ENCODE assay signal across 8 mouse cellular contexts in the genomic region with DNA sequence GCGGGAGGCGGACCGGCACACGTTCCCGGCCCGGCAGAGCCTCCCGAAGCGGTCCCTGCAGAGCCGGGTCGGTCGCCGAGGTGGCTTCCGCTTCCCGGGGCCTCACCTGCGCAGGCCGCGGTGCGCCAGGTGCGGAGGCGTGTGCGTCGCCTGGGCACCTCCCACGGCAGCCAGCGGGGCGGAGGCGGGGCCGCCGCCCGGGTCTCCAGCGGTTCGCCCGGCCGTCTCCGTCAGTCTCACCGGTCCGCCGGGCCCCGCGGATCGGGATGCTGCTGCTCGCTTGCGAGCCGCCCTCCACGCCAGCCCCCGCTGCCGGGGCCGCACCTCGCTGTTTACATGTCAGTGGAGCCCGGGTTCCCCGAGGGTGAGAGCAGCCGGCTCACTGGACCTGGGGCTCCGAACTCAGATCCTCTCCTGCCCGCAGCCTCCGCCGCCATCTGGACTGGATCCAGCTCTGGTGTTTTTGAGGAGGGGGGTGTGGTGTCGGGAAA. TPM values are rescaled to one million over a fixed set of nuclear protein-coding genes. Genes with fewer than 3 reads are reported as not detected.
DNase-seq lines count a peak whose midpoint lies in the region; ATAC-seq and TF ChIP-seq lines count a peak whose summit lies in the region.

No protein-coding gene starts in this region.

- WGBS in embryonic facial prominence, embryonic 13.5 days, result under 1% methylated on average over 47 of the region's 56 CpGs
- under 1% methylated on average over 50 of the region's 56 CpGs for WGBS in heart, embryonic 11.5 days (ENCODE audit: insufficient replicate concordance)
- WGBS in kidney, embryonic 14.5 days, result 0% methylated on average over 34 of the region's 56 CpGs
- WGBS in liver, embryonic 15.5 days (ENCODE audit: insufficient replicate concordance), result 0% methylated on average over 56 of the region's 56 CpGs
- WGBS in olfactory bulb, adult 2 months, result under 1% methylated on average over 56 of the region's 56 CpGs

- H3K27me3 ChIP-seq in embryonic facial prominence, embryonic 13.5 days, result no peaks in the 10 kb centered on the region
- H3K27me3 ChIP-seq in heart, embryonic 11.5 days (ENCODE audit: control insufficient read depth, insufficient read depth, low read length), result no peaks in the 10 kb centered on the region
- H3K27me3 ChIP-seq in kidney, embryonic 14.5 days (ENCODE audit: control insufficient read depth, insufficient read depth, low read length), result no peaks in the 10 kb centered on the region
- peaks cover 67% of the 10 kb centered on the region for H3K27me3 ChIP-seq in liver, embryonic 15.5 days

- DNase-seq in adrenal gland, postnatal 10 days, result peak; percentile 70

- peak overlapping the region; percentile 90 for H3K4me2 ChIP-seq in embryonic facial prominence, embryonic 13.5 days
- peak overlapping the region; percentile 83 for H3K4me2 ChIP-seq in heart, embryonic 11.5 days
- peak overlapping the region; percentile 71 for H3K4me2 ChIP-seq in kidney, embryonic 14.5 days (replicated peaks; ENCODE audit: low read depth, low read length)
- peak overlapping the region; percentile 100 for H3K4me2 ChIP-seq in liver, embryonic 15.5 days

- peak overlapping the region; percentile 92 for H3K4me3 ChIP-seq in embryonic facial prominence, embryonic 13.5 days
- peak overlapping the region; percentile 80 for H3K4me3 ChIP-seq in heart, embryonic 11.5 days (ENCODE audit: low read depth, low read length)
- H3K4me3 ChIP-seq in kidney, embryonic 14.5 days (ENCODE audit: low read length), result peak overlapping the region; percentile 64
- peak overlapping the region; percentile 78 for H3K4me3 ChIP-seq in liver, embryonic 15.5 days (replicated peaks)
- peak overlapping the region; percentile 74 for H3K4me3 ChIP-seq in olfactory bulb, adult 2 months (ENCODE audit: insufficient read depth, low read depth, low read length)

- H3K9me3 ChIP-seq in embryonic facial prominence, embryonic 13.5 days, result no peaks in the 10 kb centered on the region
- no peaks in the 10 kb centered on the region for H3K9me3 ChIP-seq in heart, embryonic 11.5 days (replicated peaks; ENCODE audit: control insufficient read depth, low read length)
- no peaks in the 10 kb centered on the region for H3K9me3 ChIP-seq in kidney, embryonic 14.5 days (ENCODE audit: control insufficient read depth, low read length)
- no peaks in the 10 kb centered on the region for H3K9me3 ChIP-seq in liver, embryonic 15.5 days (replicated peaks)

- peaks cover 60% of the 10 kb centered on the region for H3K4me1 ChIP-seq in embryonic facial prominence, embryonic 13.5 days
- H3K4me1 ChIP-seq in heart, embryonic 11.5 days (ENCODE audit: control insufficient read depth, insufficient read depth, low read length), result peaks cover 49% of the 10 kb centered on the region
- peaks cover 53% of the 10 kb centered on the region for H3K4me1 ChIP-seq in kidney, embryonic 14.5 days (ENCODE audit: control insufficient read depth, insufficient read depth, low read length)
- peaks cover 38% of the 10 kb centered on the region for H3K4me1 ChIP-seq in liver, embryonic 15.5 days (replicated peaks)
- H3K4me1 ChIP-seq in olfactory bulb, adult 2 months (ENCODE audit: control insufficient read depth, insufficient read depth, low read length), result peaks cover 26% of the 10 kb centered on the region

- no peak for TF ChIP-seq CTCF in olfactory bulb, adult 2 months (IDR thresholded peaks at IDR 0.05; ENCODE audit: insufficient read depth, low read depth, low read length)

- peak overlapping the region; percentile 94 for H3K9ac ChIP-seq in embryonic facial prominence, embryonic 13.5 days
- peak overlapping the region; percentile 88 for H3K9ac ChIP-seq in heart, embryonic 11.5 days (ENCODE audit: low read depth, low read length)
- peak overlapping the region; percentile 71 for H3K9ac ChIP-seq in kidney, embryonic 14.5 days (ENCODE audit: low read depth, low read length)
- H3K9ac ChIP-seq in liver, embryonic 15.5 days, result peak overlapping the region; percentile 75

- H3K36me3 ChIP-seq in embryonic facial prominence, embryonic 13.5 days, result no peaks in the 10 kb centered on the region
- no peaks in the 10 kb centered on the region for H3K36me3 ChIP-seq in heart, embryonic 11.5 days (ENCODE audit: control insufficient read depth, insufficient read depth, low read length)
- no peaks in the 10 kb centered on the region for H3K36me3 ChIP-seq in kidney, embryonic 14.5 days (ENCODE audit: control insufficient read depth, insufficient read depth, low read length)
- H3K36me3 ChIP-seq in liver, embryonic 15.5 days (replicated peaks), result no peaks in the 10 kb centered on the region

- peak; percentile 68 for ATAC-seq in CD4-positive, CD25-positive, alpha-beta regulatory T cell, adult 4 months
- peak; percentile 41 for ATAC-seq in embryonic facial prominence, embryonic 13.5 days (ENCODE audit: insufficient number of reproducible peaks, insufficient read depth, low FRiP score, low TSS enrichment, low read depth)
- ATAC-seq in heart, embryonic 11.5 days (replicated peaks; ENCODE audit: insufficient number of reproducible peaks, low FRiP score, low TSS enrichment), result peak; percentile 48
- no peak; the same call in 1 of the 2 replicates for ATAC-seq in kidney, embryonic 14.5 days (ENCODE audit: low FRiP score, low TSS enrichment)
- peak; percentile 68 for ATAC-seq in liver, embryonic 15.5 days (ENCODE audit: insufficient read depth)
- no peak for ATAC-seq in granulocyte monocyte progenitor cell, adult 5-6 weeks (replicated peaks; ENCODE audit: poor library complexity, severe bottlenecking)

- H3K27ac ChIP-seq in embryonic facial prominence, embryonic 13.5 days, result peak overlapping the region; percentile 98
- H3K27ac ChIP-seq in heart, embryonic 11.5 days (ENCODE audit: low read depth, low read length), result peak overlapping the region; percentile 89
- H3K27ac ChIP-seq in kidney, embryonic 14.5 days (ENCODE audit: low read depth, low read length), result peak overlapping the region; percentile 88
- H3K27ac ChIP-seq in liver, embryonic 15.5 days (replicated peaks), result peak overlapping the region; percentile 81
- peak overlapping the region; percentile 70 for H3K27ac ChIP-seq in olfactory bulb, adult 2 months (ENCODE audit: insufficient read depth, low read depth, low read length)

- TF ChIP-seq POLR2A in olfactory bulb, adult 2 months (IDR thresholded peaks at IDR 0.05; ENCODE audit: insufficient read depth, low read depth, low read length), result no peak

RNA-seq across cellular contexts. Expression of gene Fam102a, which starts 0.4 kb away (rescaled TPM):
- polyA plus RNA-seq in CD4-positive, CD25-positive, alpha-beta regulatory T cell, adult 4 months (2017; shearing (Covaris generic)), result 10 to 100 TPM; 50.6 to 55.5 TPM
- total RNA-seq in adrenal gland, postnatal 10 days (2021), result 10 to 100 TPM; 24.6 to 26.8 TPM
- 12.3 and 15.5 TPM in 2 replicates for polyA plus RNA-seq in embryonic facial prominence, embryonic 13.5 days (2015; fragmentation: Nextera tagmentation; extraction: Ambion mirVana)
- polyA plus RNA-seq in heart, embryonic 11.5 days (2014; fragmentation: Nextera tagmentation; extraction: Ambion mirVana), result 5.2 and 5.3 TPM in 2 replicates
- 12.2 and 16.9 TPM in 2 replicates for polyA plus RNA-seq in kidney, embryonic 14.5 days (2014; fragmentation: Nextera tagmentation; extraction: Ambion mirVana)
- polyA plus RNA-seq in liver, embryonic 15.5 days (2015; fragmentation: Nextera tagmentation; extraction: Ambion mirVana), result 1.3 and 2.2 TPM in 2 replicates
- polyA plus RNA-seq in olfactory bulb, adult 2 months (2012; ENCODE audit: insufficient read depth, insufficient read length, low replicate concordance, missing spikeins), result not detected in 2 replicates
- total RNA-seq in granulocyte monocyte progenitor cell, adult 5-6 weeks (2014; fragmentation: Nextera tagmentation), result 2.4 and 3.8 TPM in 2 replicates
- total RNA-seq in granulocyte monocyte progenitor cell, adult 5-6 weeks (2017), result 1.3 and 1.5 TPM in 2 replicates

RNA-seq across cellular contexts. Expression of gene Dpm2, which starts 35.1 kb away (rescaled TPM):
- polyA plus RNA-seq in CD4-positive, CD25-positive, alpha-beta regulatory T cell, adult 4 months (2017; shearing (Covaris generic)), result 100 to 1,000 TPM; 131 to 166 TPM
- 10 to 100 TPM; 44.4 to 49.9 TPM for total RNA-seq in adrenal gland, postnatal 10 days (2021)
- polyA plus RNA-seq in embryonic facial prominence, embryonic 13.5 days (2015; fragmentation: Nextera tagmentation; extraction: Ambion mirVana), result 112 and 116 TPM in 2 replicates
- polyA plus RNA-seq in heart, embryonic 11.5 days (2014; fragmentation: Nextera tagmentation; extraction: Ambion mirVana), result 81.7 and 85.3 TPM in 2 replicates
- polyA plus RNA-seq in kidney, embryonic 14.5 days (2014; fragmentation: Nextera tagmentation; extraction: Ambion mirVana), result 105 and 126 TPM in 2 replicates
- 48.2 and 49.0 TPM in 2 replicates for polyA plus RNA-seq in liver, embryonic 15.5 days (2015; fragmentation: Nextera tagmentation; extraction: Ambion mirVana)
- polyA plus RNA-seq in olfactory bulb, adult 2 months (2012; ENCODE audit: insufficient read depth, insufficient read length, low replicate concordance, missing spikeins), result not detected in 2 replicates
- 93.4 and 126 TPM in 2 replicates for total RNA-seq in granulocyte monocyte progenitor cell, adult 5-6 weeks (2014; fragmentation: Nextera tagmentation)
- total RNA-seq in granulocyte monocyte progenitor cell, adult 5-6 weeks (2017), result 32.8 and 33.4 TPM in 2 replicates

RNA-seq across cellular contexts. Expression of gene Pip5kl1, which starts 39.1 kb away (rescaled TPM):
- polyA plus RNA-seq in CD4-positive, CD25-positive, alpha-beta regulatory T cell, adult 4 months (2017; shearing (Covaris generic)), result not detected
- not detected for total RNA-seq in adrenal gland, postnatal 10 days (2021)
- polyA plus RNA-seq in embryonic facial prominence, embryonic 13.5 days (2015; fragmentation: Nextera tagmentation; extraction: Ambion mirVana), result 0.92 and 1.1 TPM in 2 replicates
- 0.31 and 0.51 TPM in 2 replicates for polyA plus RNA-seq in heart, embryonic 11.5 days (2014; fragmentation: Nextera tagmentation; extraction: Ambion mirVana)
- 1.8 and 2.3 TPM in 2 replicates for polyA plus RNA-seq in kidney, embryonic 14.5 days (2014; fragmentation: Nextera tagmentation; extraction: Ambion mirVana)
- 0.22 TPM in 1 of 2 replicates, not detected in the other for polyA plus RNA-seq in liver, embryonic 15.5 days (2015; fragmentation: Nextera tagmentation; extraction: Ambion mirVana)
- not detected in 2 replicates for polyA plus RNA-seq in olfactory bulb, adult 2 months (2012; ENCODE audit: insufficient read depth, insufficient read length, low replicate concordance, missing spikeins)
- total RNA-seq in granulocyte monocyte progenitor cell, adult 5-6 weeks (2014; fragmentation: Nextera tagmentation), result 1.8 TPM in 1 of 2 replicates, not detected in the other
- total RNA-seq in granulocyte monocyte progenitor cell, adult 5-6 weeks (2017), result not detected in 2 replicates

RNA-seq across cellular contexts. Expression of gene 9430097D07Rik, which starts 39.9 kb away (rescaled TPM):
- not detected for polyA plus RNA-seq in CD4-positive, CD25-positive, alpha-beta regulatory T cell, adult 4 months (2017; shearing (Covaris generic))
- not detected for total RNA-seq in adrenal gland, postnatal 10 days (2021)
- polyA plus RNA-seq in embryonic facial prominence, embryonic 13.5 days (2015; fragmentation: Nextera tagmentation; extraction: Ambion mirVana), result 0.18 TPM in 1 of 2 replicates, not detected in the other
- 0.17 TPM in 1 of 2 replicates, not detected in the other for polyA plus RNA-seq in heart, embryonic 11.5 days (2014; fragmentation: Nextera tagmentation; extraction: Ambion mirVana)
- 0.14 TPM in 1 of 2 replicates, not detected in the other for polyA plus RNA-seq in kidney, embryonic 14.5 days (2014; fragmentation: Nextera tagmentation; extraction: Ambion mirVana)
- polyA plus RNA-seq in liver, embryonic 15.5 days (2015; fragmentation: Nextera tagmentation; extraction: Ambion mirVana), result not detected in 2 replicates
- polyA plus RNA-seq in olfactory bulb, adult 2 months (2012; ENCODE audit: insufficient read depth, insufficient read length, low replicate concordance, missing spikeins), result not detected in 2 replicates
- total RNA-seq in granulocyte monocyte progenitor cell, adult 5-6 weeks (2014; fragmentation: Nextera tagmentation), result not detected in 2 replicates
- not detected in 2 replicates for total RNA-seq in granulocyte monocyte progenitor cell, adult 5-6 weeks (2017)

RNA-seq across cellular contexts. Expression of gene St6galnac4, which starts 51.3 kb away (rescaled TPM):
- 10 to 100 TPM; 25.2 to 38.6 TPM for polyA plus RNA-seq in CD4-positive, CD25-positive, alpha-beta regulatory T cell, adult 4 months (2017; shearing (Covaris generic))
- 10 to 100 TPM; 14.3 to 14.7 TPM for total RNA-seq in adrenal gland, postnatal 10 days (2021)
- 33.1 and 34.7 TPM in 2 replicates for polyA plus RNA-seq in embryonic facial prominence, embryonic 13.5 days (2015; fragmentation: Nextera tagmentation; extraction: Ambion mirVana)
- 32.9 and 40.9 TPM in 2 replicates for polyA plus RNA-seq in heart, embryonic 11.5 days (2014; fragmentation: Nextera tagmentation; extraction: Ambion mirVana)
- 15.6 and 20.0 TPM in 2 replicates for polyA plus RNA-seq in kidney, embryonic 14.5 days (2014; fragmentation: Nextera tagmentation; extraction: Ambion mirVana)
- 7.9 and 8.5 TPM in 2 replicates for polyA plus RNA-seq in liver, embryonic 15.5 days (2015; fragmentation: Nextera tagmentation; extraction: Ambion mirVana)
- not detected in 2 replicates for polyA plus RNA-seq in olfactory bulb, adult 2 months (2012; ENCODE audit: insufficient read depth, insufficient read length, low replicate concordance, missing spikeins)
- 37.5 and 51.7 TPM in 2 replicates for total RNA-seq in granulocyte monocyte progenitor cell, adult 5-6 weeks (2014; fragmentation: Nextera tagmentation)
- 26.0 and 31.9 TPM in 2 replicates for total RNA-seq in granulocyte monocyte progenitor cell, adult 5-6 weeks (2017)

Comparison
In these comparisons a context has a peak if more than half of its experiments do, and no peak if none do; other contexts are left out.
1. ATAC-seq: peak in CD4-positive, CD25-positive, alpha-beta regulatory T cell, adult 4 months (single experiment), embryonic facial prominence, embryonic 13.5 days (single experiment), heart, embryonic 11.5 days (single experiment) and liver, embryonic 15.5 days (single experiment); none in kidney, embryonic 14.5 days (single experiment) and granulocyte monocyte progenitor cell, adult 5-6 weeks (single experiment).
2. RNA of gene Dpm2, which starts 35.1 kb away (polyA plus RNA-seq): 131 to 166 TPM in CD4-positive, CD25-positive, alpha-beta regulatory T cell, adult 4 months, 112 to 116 TPM in embryonic facial prominence, embryonic 13.5 days, 105 to 126 TPM in kidney, embryonic 14.5 days, 81.7 to 85.3 TPM in heart, embryonic 11.5 days and 48.2 to 49.0 TPM in liver, embryonic 15.5 days; not detected in olfactory bulb, adult 2 months; every median in the first group is over 10 times any median in the second.
3. Peak in every context shown above with its lines, with median percentiles within 50 percentile points of each other: H3K27ac ChIP-seq, H3K4me2 ChIP-seq, H3K4me3 ChIP-seq and H3K9ac ChIP-seq.